Mouse (Mus musculus) forebrain, embryonic 11.5 days (tissue): ENCODE data around the gene Zfp821. TPM values are rescaled to one million over a fixed set of nuclear protein-coding genes. Genes with fewer than 3 reads are reported as not detected.

Source experiments
- ATAC-seq: fragments of 200-750 bp; cut with Nextera tagmentation; replicated peaks from 2 replicates; pipeline ENCODE4 v1.8.0; 2017; ENCODE audit warnings: moderate TSS enrichment; ENCODE audit not compliant: low FRiP score
- DNase-seq: peaks from one replicate; pipeline ENCODE4 v3.0.0-alpha.2; 2017; ENCODE audit warnings: low spot score
- H3K27ac ChIP-seq: fragments of 300-500 bp; sonication (generic); 2 replicates; pipeline ENCODE4 v1.5.1; 2014; ENCODE audit warnings: low read depth, low read length
- H3K27me3 ChIP-seq: fragments of 300-500 bp; sonication (generic); 2 replicates; pipeline ENCODE4 v1.6.1; 2014; ENCODE audit warnings: mild to moderate bottlenecking, low read length, mixed read lengths; ENCODE audit not compliant: control insufficient read depth, insufficient read depth
- H3K36me3 ChIP-seq: fragments of 300-500 bp; sonication (generic); 2 replicates; pipeline ENCODE4 v1.6.1; 2014; ENCODE audit warnings: mild to moderate bottlenecking, low read length, moderate library complexity, mixed read lengths; ENCODE audit not compliant: control insufficient read depth, insufficient read depth
- H3K4me1 ChIP-seq: fragments of 300-500 bp; sonication (generic); replicated peaks from 2 replicates; pipeline ENCODE4 v1.6.1; 2014; ENCODE audit warnings: low read length, mixed read lengths; ENCODE audit not compliant: control insufficient read depth, insufficient read depth
- H3K4me2 ChIP-seq: fragments of 300-500 bp; sonication (generic); 2 replicates; pipeline ENCODE4 v1.6.1; 2014; ENCODE audit warnings: low read depth, mild to moderate bottlenecking, low read length, moderate library complexity, mixed read lengths; ENCODE audit not compliant: severe bottlenecking
- H3K4me3 ChIP-seq: fragments of 300-500 bp; sonication (generic); 2 replicates; pipeline ENCODE4 v1.5.1; 2014; ENCODE audit warnings: low read depth, low read length
- H3K9ac ChIP-seq: fragments of 300-500 bp; sonication (generic); 2 replicates; pipeline ENCODE4 v1.6.1; 2014; ENCODE audit warnings: low read length
- H3K9me3 ChIP-seq: fragments of 300-500 bp; sonication (generic); 2 replicates; pipeline ENCODE4 v1.6.1; 2016; ENCODE audit warnings: low read length, mixed read lengths; ENCODE audit not compliant: control insufficient read depth
- WGBS: fragments of 180-500 bp; shearing (Covaris S2); extraction: QIAGEN DNeasy Blood & Tissue Kit; methylation state at CpG from one replicate; pipeline ENCODE4 v1.1.7; 2014; 5-methylcytosine and 5-hydroxymethylcytosine counted together
- polyA plus RNA-seq: library from polyadenylated mRNA; unstranded; fragments of >200 nt; fragmentation: Nextera tagmentation; extraction: Ambion mirVana; gene quantifications from 2 replicates; pipeline ENCODE4 v1.2.1, GENCODE M21; 2014

Gene Zfp821
- polyA plus RNA-seq, 1 experiment from 2014 or later: 50.2 TPM

GRCm38 (mm10) chr8:109682120-109682519, 23.2 kb upstream of the Zfp821 start:
- Histone ChIP-seq H3K4me2 (no peak overlapping the region), H3K27ac (no peak overlapping the region), H3K36me3 (peaks cover 4% of the 10 kb centered on the region; the same call in 1 of the 2 replicates), H3K4me3 (no peak overlapping the region), H3K27me3 (no peaks in the 10 kb centered on the region), H3K4me1 (no peaks in the 10 kb centered on the region), H3K9ac (no peak overlapping the region), H3K9me3 (no peaks in the 10 kb centered on the region)
- DNase-seq (no peak), ATAC-seq (no peak)
- WGBS: 93% methylated on average over 5 of the region's 5 CpGs

GRCm38 (mm10) chr8:109687248-109687647, 18.1 kb upstream of the Zfp821 start:
- H3K36me3 ChIP-seq: no peaks in the 10 kb centered on the region; the same call in 1 of the 2 replicates
- DNase-seq (no peak), ATAC-seq (no peak)
- WGBS: 93% methylated on average over 5 of the region's 5 CpGs
- peaks cover 4% of the 10 kb centered on the region; the same call in 1 of the 2 replicates for H3K4me1 ChIP-seq
- H3K27me3 ChIP-seq: no peaks in the 10 kb centered on the region
- no peak overlapping the region for H3K9ac ChIP-seq
- H3K4me3 ChIP-seq: no peak overlapping the region
- no peak overlapping the region for H3K4me2 ChIP-seq
- no peaks in the 10 kb centered on the region for H3K9me3 ChIP-seq
- H3K27ac ChIP-seq: no peak overlapping the region

- Histone ChIP-seq H3K4me1 (peaks cover 4% of the 10 kb centered on the region; the same call in 1 of the 2 replicates), H3K9ac (peak overlapping the region; percentile 97), H3K9me3 (no peaks in the 10 kb centered on the region), H3K4me3 (peak overlapping the region; percentile 97), H3K36me3 (no peaks in the 10 kb centered on the region), H3K27ac (no peak overlapping the region; the same call in 1 of the 2 replicates), H3K4me2 (peak overlapping the region; percentile 48), H3K27me3 (no peaks in the 10 kb centered on the region)
- no peak for ATAC-seq
- peak; percentile 54 for DNase-seq
- 65% methylated on average over 5 of the region's 5 CpGs for WGBS
These were observed 13.6 kb upstream of the Zfp821 start for GRCm38 (mm10) chr8:109691769-109692168.

GRCm38 (mm10) chr8:109692443-109693145, 12.8 kb upstream of the Zfp821 start:
- WGBS: under 1% methylated on average over 38 of the region's 38 CpGs

GRCm38 (mm10) chr8:109693146-109693900, 12.0 kb upstream of the Zfp821 start, which contains the start of gene Ist1:
Gene Ist1, minus strand, starts transcription at chr8:109693260.
- ATAC-seq: peak; percentile 98
- peak; percentile 99 for DNase-seq

More at GRCm38 (mm10) chr8:109692443-109693145, 12.8 kb upstream of the Zfp821 start:
- peak overlapping the region; percentile 97 for H3K9ac ChIP-seq
- H3K27me3 ChIP-seq: no peaks in the 10 kb centered on the region
- peak overlapping the region; percentile 97 for H3K4me3 ChIP-seq
- ATAC-seq (peak; percentile 71), DNase-seq (no peak)
- H3K4me1 ChIP-seq: peaks cover 4% of the 10 kb centered on the region; the same call in 1 of the 2 replicates
- no peaks in the 10 kb centered on the region for H3K36me3 ChIP-seq
- H3K9me3 ChIP-seq: no peaks in the 10 kb centered on the region
- H3K4me2 ChIP-seq: peak overlapping the region; percentile 48
- H3K27ac ChIP-seq: peak overlapping the region; percentile 41; the same call in 1 of the 2 replicates

GRCm38 (mm10) chr8:109694154-109694553, 11.2 kb upstream of the Zfp821 start:
- WGBS: 57% methylated on average over 6 of the region's 6 CpGs
- no peak overlapping the region for H3K4me2 ChIP-seq
- DNase-seq (no peak), ATAC-seq (no peak)
- no peak overlapping the region for H3K4me3 ChIP-seq
- H3K9me3 ChIP-seq: no peaks in the 10 kb centered on the region
- H3K27me3 ChIP-seq: no peaks in the 10 kb centered on the region
- peaks cover 4% of the 10 kb centered on the region; the same call in 1 of the 2 replicates for H3K4me1 ChIP-seq
- H3K9ac ChIP-seq: no peak overlapping the region
- no peaks in the 10 kb centered on the region for H3K36me3 ChIP-seq
- no peak overlapping the region for H3K27ac ChIP-seq

More at GRCm38 (mm10) chr8:109693146-109693900, 12.0 kb upstream of the Zfp821 start, which contains the start of gene Ist1:
- H3K4me3 ChIP-seq: peak within 1 kb of the TSS; percentile 97
- H3K4me2 ChIP-seq: peak within 1 kb of the TSS; percentile 66
- H3K9me3 ChIP-seq: no peaks in the 10 kb centered on the region
- H3K9ac ChIP-seq: peak within 1 kb of the TSS; percentile 97
- under 1% methylated on average over 57 of the region's 57 CpGs for WGBS
- H3K27me3 ChIP-seq: no peaks in the 10 kb centered on the region
- H3K4me1 ChIP-seq: peaks cover 4% of the 10 kb centered on the region; the same call in 1 of the 2 replicates
- H3K27ac ChIP-seq: peak within 1 kb of the TSS; percentile 41; the same call in 1 of the 2 replicates
- H3K36me3 ChIP-seq: no peaks in the 10 kb centered on the region

- H3K4me1 ChIP-seq: no peaks in the 10 kb centered on the region
- H3K9ac ChIP-seq: no peak overlapping the region
- 77% methylated on average over 1 of the region's 1 CpGs for WGBS
- H3K27ac ChIP-seq: no peak overlapping the region
- no peaks in the 10 kb centered on the region for H3K36me3 ChIP-seq
- H3K4me2 ChIP-seq: no peak overlapping the region
- H3K4me3 ChIP-seq: no peak overlapping the region
- no peak for ATAC-seq
- H3K9me3 ChIP-seq: no peaks in the 10 kb centered on the region
- no peak for DNase-seq
- peaks cover 1% of the 10 kb centered on the region; the same call in 1 of the 2 replicates for H3K27me3 ChIP-seq
These were observed 7.6 kb upstream of the Zfp821 start for GRCm38 (mm10) chr8:109697754-109698153.

- Histone ChIP-seq H3K9ac (no peak overlapping the region), H3K4me1 (no peaks in the 10 kb centered on the region), H3K27me3 (peaks cover 2% of the 10 kb centered on the region; the same call in 1 of the 2 replicates), H3K27ac (no peak overlapping the region), H3K4me2 (no peak overlapping the region), H3K9me3 (no peaks in the 10 kb centered on the region), H3K36me3 (no peaks in the 10 kb centered on the region), H3K4me3 (no peak overlapping the region)
- no peak for DNase-seq
- ATAC-seq: no peak
- WGBS: 82% methylated on average over 3 of the region's 3 CpGs
These were observed 6.9 kb upstream of the Zfp821 start for GRCm38 (mm10) chr8:109698477-109698876.
